Mouse (Mus musculus) c-Kit-positive CD71-negative TER-119-negative erythroid progenitor cells, embryonic 14.5 days (primary cell): ENCODE measurements at regions not wholly inside any gene's neighbourhood (a gene's known extent, or its start where the extent isn't known, plus 50 kb on each side); places are given as distances from the start of the nearest gene placed in this dataset.

ENCODE experiments used
- DNase-seq: peaks from one replicate; pipeline ENCODE4 v3.0.0-alpha.2; 2013; ENCODE audit warnings: low read depth

DNA sequence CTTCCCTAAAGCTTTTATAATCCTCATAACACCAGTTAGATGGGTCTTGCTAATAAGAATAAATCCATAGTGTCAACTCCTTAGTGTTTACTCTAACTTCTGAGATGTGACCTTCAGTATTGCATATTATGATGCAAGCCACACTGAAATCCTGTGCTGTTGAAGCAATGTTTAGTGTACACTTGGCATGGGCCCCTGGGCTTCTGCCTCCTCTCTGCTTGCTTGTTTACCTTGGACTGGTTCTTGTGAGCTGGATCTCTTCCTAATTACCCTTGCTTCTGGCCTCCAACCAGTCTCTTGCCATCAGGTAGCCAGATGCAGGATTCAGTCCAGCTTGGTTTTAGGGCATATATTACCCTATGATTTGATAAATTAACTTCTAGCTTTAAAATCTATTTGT, 57.0 kb downstream of the Rgs2 start:
- DNase-seq = no peak

DNA sequence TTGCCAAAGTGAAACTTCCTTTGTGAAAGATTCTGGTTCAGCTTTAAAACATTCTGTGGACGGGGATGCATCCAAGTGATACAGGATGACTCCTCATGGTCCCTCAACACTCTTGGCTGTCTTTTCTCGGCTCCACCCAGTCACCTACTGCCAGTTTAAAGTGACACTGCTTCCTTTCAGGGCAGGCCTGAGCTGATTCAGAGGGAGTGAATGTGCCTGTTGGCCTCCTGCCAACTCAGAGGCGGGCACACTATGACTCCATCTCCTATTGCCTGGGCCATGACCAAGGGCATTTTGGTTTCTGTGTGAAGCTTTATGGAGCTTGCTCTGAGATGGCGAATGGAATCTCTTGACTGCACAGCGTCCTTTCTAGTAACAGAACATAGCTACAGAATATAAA, 62.5 kb downstream of the Rgs2 start:
- no peak for DNase-seq

DNA sequence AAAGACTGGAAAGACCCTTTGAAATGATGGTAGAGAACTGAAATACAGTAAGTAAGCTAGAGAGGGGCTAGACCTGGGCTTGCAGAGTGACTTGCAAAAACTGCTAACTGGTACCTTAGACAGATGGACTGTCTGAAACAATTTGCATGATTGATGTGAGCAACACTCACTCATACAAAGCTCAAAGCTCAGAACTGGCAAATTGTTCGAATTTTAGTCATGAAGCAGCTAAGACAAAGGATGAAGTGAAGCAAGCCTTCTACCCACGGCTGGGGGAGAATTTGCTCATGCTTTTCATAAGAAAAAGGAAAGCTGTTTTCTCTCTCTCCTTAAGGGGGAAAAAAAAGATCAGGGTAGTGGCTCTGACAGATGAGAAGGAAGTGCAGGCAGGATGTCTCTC, 64.5 kb downstream of the Rgs2 start:
- no peak for DNase-seq

DNA sequence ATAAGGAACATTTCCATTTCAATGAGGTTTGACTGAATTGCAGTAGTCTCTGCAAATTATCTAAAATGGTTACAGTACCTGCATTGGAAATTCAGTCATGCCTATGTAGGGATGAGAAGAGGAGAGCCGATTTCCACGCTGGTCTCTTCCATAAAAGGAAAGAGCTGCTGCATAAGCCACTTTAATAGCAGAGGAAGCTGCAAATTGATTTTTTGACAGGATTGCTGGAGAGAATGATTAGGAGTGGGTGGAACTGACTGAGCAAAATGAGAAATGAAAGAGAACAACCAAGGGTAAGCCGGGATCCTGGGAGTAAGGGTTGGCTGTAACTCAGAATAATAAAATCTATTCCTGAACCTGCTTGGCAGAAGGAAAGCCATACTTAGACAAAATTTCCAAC, 65.4 kb downstream of the Rgs2 start:
- no peak for DNase-seq

DNA sequence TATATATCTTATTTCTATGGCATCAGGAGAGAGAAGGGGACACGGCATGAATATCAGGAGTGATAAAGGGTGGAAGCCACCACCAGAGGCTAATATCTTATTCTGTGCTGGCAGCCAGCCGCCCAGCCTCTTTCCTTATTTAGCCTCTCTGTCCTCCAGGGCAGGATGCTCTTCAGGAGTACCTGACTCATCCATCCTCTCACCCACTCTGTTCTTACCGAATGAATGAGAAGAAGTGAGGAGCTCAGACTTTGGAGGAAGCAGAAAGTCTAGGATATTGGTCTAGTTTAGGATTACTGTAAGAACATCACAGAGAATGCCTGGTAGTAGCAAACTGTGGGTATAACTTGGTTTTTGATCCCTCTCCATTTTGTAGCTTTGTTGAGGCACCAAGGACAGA, 73.2 kb downstream of the Rgs2 start:
- no peak for DNase-seq

DNA sequence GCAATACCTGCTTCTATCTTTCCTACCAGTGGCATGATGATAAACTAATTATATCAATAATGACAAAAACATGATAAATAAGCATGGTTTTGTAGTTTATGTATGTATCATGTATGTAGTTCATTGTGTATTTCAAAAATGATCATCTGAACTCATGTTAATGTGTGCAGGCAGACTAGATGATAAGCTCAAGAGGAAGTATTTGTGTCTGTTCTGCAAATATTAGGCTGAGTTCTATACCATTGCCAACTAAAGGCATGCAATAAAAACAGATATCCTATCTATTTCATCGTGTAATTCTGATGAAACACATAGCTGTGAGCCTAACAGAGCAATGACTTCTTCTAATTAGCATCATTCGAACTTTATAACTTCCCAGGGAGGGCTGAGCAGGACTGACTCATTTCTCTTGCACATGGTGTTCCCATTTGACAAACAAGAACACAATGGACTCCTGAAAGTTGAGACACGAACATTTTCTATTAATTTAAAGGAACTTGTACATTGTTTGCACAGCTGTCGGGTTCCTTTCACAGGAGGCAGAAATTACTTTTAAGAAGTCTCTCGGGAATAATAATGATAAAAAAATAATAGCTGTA, 74.3 kb downstream of the Rgs2 start:
- DNase-seq = no peak

DNA sequence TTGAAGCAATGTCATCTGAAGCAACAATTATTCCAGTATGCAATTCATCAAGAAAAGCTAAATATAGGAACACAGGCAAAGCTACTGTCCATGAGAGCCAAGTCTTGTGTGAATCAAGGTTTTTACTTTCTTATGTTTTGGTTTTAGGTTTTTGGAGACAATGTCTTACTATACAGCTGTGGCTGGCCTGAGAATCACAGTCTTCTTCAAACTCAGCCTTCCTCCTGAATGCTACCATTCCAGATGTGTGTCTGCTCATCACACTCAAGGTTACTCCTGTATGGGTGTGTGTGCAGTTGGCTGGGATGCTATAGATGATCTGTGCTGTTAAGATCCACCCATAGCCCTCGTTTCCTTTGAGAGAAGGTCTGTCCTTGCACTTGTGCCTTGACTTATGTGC, 81.5 kb downstream of the Rgs2 start:
- DNase-seq = no peak

DNA sequence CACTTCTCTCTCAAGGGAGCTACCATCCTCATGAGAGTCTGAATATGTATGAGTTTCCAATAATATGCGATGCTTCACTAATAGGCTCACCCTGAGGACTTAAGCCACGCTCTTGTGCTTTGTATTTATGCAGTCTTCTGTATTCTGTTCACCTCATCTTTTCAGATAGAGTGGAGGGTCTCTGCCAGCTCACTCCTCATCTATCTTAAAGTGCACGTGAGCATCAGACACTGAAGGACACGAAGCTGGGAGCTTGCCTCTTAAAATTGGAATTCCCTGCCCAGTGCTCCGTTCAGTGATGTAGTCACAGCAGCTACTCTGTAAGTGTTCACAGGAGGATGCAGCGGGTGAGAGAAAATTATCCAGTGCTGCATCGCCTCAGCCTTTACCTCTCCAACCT, 83.7 kb downstream of the Rgs2 start:
- DNase-seq = no peak

DNA sequence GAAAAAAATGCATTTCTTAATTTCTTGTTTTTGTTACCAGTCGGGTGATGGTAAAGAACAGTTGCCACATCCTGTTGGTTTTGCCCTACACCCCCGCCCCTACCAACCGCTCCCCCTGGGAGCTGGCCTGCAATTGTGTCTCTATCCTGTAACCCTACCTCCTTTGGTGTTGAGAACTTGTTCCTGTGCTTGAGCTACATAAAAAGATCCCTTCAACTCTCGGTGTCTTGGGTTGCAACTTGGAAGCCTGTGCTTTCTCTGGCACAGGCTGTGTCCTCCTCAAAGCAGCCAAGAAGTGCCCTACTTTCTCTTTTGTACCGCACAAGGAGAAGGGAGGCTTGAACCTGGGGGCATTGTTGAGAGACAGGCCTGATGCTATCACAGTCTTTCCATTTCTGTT, 85.0 kb downstream of the Rgs2 start:
- no peak for DNase-seq

DNA sequence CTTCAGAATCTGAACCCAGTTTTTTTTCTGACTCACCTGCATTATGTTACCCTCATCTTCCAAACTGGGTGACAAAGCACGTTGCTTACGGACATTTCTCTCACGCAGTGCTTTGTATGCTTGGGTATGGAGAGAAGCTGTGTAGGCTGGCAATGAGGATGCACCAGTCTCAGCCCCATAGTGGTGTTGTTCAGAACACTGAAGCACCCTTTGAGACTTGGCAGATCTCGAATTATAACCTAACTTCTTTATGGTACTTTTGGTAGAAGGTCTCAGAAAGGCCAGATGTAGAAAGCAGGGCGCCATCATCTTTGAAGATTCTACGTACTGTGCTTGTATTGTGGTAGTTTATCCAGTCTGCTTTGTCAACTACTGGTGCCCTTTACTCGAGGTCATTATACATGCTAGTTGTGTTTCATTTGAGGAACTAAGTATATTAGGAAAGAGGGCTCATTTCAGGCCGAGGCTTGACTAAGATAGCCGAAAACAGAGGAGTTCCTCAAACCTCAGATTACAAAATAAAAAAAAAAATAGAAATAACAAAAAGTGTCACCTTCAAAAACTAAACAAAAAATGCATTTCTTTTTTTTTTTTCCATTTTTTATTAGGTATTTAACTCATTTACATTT, 85.7 kb downstream of the Rgs2 start:
- DNase-seq = no peak

DNA sequence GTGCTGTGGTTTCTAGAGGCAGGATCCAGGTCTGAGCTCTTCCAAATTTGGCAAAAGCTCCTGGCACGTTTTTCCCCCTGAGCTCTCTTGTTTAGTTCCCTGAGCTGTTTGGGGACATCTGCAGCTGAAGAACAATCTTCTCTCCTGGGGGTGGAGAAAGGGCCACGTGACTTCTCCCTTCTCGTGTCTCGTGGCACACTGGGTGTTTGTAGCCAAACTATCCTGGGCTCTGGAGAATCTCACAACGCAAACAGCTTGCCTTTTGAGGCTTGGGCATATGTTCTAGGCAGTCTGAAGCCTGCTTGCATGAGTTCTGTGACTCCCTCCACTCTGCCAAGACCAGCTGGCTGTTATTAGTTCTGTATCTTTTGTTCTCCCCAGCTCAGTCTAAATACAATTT, 86.3 kb downstream of the Rgs2 start:
- no peak for DNase-seq

DNA sequence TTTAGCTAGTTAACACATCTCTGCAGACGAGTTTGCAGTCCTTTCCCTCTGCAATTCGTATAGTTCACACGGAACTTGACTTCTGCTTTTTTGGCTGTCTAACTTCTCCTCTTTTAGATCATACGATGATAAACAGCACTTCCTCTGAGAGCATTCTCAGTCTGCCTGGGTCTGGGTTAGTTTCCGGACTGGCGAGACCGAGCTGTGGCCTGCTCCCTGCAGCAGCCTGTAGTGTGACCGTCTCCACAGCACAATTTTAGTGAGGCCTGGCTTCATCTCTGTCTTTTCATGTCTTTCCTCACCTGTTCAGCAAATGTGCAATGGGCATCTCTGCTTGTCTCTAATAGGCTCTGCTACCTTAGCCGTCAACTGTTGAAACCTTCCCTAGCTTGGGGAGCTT, 87.4 kb downstream of the Rgs2 start:
- DNase-seq = peak; percentile 55

DNA sequence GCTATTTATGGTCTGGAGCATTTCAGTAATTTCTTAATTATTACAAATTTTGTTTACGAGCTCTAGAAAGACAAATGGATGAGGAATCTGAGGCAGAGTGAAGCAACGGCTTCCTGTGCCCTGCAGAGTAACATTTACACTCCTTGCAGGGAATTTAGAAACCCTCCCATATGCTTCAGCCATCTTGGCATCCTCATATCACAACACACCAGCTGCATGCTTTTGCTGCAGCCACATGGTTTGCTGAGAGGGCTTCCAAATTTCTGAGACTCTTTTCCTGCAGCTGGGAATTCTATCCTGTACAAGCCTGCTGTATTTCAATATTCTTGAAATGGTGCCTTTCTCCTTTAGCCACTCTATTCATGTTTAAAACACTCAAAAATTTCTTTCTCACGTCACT, 91.4 kb downstream of the Rgs2 start:
- no peak for DNase-seq

DNA sequence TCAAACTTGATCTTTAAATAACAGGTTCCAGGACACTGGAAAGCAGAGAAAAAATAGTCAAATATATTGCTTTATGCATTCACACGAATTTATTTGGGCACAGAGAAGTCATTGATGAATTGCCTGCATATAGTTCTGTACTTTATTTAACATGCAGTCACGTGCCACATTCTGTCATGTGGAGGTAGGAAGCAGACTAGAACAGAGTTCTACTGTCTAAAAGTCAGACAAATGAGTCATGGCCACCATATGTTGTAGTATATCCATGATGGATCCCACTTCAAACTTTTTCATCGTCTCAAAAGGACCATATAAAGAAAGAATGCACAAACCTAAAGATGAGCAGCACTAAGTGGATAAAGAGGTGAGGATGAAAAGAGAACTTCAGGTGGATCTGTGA, 92.7 kb downstream of the Rgs2 start:
- no peak for DNase-seq

DNA sequence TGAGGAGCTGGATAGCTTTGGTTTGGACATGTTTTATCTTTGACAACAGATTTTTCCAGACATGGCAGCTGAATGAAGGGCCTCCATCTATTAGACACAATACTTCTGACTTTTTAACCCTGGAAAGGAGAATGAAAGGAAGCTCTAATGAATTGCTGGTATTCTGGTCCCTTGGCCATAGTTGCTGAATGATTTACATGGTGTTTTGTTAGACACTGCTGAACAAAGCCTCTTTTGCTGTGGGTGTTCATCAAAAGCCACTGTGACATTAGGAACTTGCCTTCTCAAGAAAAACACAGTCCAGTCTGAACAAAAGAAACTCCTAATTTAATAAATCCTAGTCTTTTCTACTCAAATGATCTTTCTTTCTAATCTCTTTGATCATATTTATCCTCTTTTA, 93.4 kb downstream of the Rgs2 start:
- no peak for DNase-seq

DNA sequence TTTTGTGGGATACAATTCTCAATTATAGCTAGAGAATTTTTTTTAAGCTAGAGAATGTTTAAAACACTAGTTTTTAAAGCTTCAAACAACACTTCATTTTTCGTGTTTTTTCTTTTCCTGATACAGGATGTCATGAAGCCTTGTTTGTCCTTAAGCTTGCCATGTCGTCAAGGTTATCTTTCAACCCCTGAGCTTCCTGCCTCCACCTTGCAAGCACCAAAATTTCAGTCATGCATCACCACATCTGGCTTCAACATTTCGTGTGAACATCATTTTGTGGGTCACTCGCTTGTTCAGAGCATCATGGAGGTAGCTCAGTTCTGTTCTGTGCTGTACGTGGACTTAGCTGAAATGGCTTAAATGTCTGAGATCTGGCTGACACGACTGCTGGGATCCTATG, 96.6 kb downstream of the Rgs2 start:
- DNase-seq = no peak

DNA sequence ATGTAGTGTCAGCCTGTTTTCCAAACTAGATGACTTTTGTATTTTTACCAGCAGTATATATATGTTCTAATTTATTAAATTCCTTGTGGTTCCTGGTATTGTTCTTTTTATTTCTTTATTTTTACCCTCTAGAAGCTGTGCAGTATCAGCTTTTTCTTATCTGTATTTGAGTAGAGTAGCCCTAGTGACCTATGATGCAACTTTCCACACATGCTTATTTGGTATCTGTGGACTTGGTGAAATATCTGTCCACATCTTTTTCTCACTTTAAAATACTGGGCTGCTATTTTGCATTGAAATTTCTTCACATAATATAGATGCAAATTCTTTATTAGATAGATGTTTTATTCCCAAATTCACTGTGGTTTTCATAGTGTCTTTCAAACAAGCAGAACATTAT, 97.1 kb downstream of the Rgs2 start:
- no peak for DNase-seq

DNA sequence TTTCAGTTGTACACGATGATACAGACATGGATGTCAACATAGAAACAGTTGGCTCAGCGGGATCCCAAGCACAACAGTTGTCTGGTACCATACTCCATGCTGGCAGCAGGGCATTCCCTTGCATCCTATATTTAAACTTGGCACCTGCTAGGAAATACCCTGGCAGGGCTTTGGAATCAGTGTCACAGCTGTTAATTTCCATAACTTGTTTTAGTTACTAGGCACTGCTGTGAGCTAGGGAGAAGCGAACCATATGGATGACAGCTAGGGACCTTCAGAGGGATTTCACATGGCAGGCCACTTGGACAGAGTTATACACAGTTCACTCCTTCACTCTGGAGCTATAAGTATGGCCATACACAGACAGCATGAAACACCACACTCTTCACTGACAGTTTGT, 100.0 kb downstream of the Rgs2 start:
- DNase-seq = no peak

DNA sequence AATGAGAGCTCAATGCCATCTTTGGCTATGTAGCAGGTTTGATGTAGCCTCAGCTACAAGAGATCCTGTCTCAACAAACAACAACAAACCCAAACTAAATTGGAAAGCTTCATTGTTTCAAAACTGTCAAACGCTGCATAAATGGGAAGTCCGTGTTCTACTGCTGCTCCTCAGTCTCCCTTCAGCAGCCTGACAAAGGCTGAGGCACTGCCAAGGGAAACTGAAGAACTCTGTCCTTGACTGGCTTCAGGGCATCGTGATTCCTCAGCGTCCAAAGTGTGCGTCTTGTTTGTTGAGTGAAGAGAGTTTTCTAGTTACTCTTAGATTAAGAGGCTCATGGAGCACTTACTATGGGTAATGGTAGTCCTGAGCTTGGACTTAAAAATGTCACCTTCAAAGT, 100.7 kb downstream of the Rgs2 start:
- DNase-seq = no peak

DNA sequence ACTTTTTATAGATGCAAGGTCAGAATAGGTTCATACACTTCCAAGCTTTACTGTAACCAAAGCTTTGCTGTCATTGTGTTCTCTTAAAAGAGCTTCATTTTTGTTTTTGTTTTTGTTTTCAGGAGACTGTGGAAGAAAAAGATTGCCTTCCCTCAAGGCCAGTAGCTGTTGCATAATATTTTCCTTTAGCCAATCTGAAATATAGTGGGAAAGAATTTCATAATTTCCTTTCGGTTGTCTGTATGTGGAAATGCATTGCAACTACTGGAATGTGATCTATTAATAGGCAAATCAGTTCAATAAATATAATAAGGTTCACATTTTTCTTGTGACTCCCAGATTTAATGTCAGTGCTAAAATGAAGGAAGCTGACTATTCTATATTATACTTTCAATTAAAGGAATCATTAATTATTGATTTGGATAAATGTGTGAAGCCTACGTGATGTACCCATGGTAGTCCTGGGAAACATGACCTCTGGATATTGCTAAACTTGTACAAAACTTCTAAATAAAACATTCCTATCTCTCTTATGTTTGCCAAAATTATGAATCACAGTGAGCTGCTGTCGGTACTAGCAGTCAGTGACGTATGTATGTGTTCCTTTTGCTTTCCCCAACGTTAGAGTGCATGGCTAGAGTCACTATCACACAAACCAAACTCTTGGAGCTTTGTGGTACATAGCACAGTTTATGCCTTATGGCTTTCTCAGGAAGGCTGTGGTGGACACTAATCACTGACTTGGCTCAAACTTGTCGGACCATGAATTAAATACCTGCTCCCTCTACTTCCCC, 102.6 kb downstream of the Rgs2 start:
- no peak for DNase-seq

DNA sequence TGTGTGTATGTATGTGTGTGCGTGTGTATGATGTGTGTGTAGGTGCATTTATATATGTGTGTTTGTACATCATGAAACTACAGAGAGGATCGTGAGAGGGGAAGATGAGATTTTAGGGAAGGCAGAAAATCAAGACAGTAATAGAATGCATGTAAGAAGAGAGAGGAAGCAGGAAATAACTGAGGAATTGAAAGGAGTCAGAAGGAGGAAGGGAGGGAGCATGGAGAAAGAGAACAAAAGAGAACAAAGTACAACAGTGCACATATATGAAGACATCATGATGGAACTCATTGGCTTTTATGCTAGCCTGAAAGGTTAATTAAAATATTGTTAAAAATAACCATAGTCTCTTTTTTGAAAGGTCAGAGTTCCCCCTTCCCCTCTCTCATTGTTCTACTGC, 111.4 kb downstream of the Uchl5 start:
- no peak for DNase-seq

DNA sequence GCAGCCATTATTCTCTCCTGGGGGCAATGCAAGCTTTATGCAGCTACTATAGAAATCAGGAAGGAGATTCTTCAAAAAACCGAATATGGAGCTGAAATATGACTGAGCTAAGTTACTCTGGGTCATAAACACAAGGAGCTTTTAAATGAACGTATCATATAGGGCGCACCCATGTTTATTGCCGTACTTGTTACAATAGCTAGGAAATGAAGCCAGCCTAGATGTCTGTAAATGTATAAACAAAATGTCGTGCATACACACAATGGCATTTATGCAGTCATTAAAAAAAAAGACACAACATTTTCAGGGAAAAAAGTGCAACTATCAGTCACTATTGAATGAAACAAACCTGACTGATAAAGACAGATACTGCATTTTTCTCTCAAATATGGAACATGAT, 111.0 kb downstream of the Uchl5 start:
- no peak for DNase-seq

DNA sequence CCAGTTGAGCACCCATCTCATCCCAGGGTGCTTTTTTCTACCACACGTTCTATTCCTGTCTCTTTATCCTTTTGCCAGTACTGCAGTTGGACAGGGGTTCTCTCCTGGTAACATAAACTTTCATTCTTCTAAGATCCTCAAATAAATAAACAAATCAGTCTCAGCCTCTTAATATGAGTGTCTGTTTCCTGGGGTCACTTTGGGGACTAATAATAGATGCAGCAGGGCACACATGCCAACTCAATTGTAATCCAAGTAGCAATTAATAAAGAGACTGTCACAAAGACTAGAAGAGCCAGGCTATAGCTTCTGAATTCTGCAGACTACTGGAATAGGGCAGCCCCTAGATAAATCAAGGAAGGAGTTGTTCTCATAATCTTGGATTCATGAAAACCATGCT, 108.9 kb downstream of the Uchl5 start:
- DNase-seq = no peak

DNA sequence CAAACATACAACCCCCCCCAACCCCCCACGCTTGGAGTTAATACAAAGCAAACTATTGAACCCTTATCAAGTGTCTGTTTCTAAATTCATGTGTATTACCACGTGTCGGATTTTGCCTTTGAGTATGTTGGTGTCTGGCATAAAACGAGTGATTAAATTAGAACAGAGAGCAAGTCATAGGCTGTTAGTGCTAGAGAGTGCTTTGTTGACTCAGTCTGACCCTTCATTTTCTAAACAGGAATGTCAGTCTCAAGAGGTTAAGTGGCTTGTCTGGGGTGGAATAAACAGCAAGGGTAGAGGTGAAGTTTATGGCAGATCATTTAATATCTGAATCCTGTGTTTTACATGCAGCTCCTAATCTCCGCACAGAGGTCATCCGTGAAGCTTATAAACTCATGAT, 104.1 kb downstream of the Uchl5 start:
- no peak for DNase-seq
